In the genomic region with DNA sequence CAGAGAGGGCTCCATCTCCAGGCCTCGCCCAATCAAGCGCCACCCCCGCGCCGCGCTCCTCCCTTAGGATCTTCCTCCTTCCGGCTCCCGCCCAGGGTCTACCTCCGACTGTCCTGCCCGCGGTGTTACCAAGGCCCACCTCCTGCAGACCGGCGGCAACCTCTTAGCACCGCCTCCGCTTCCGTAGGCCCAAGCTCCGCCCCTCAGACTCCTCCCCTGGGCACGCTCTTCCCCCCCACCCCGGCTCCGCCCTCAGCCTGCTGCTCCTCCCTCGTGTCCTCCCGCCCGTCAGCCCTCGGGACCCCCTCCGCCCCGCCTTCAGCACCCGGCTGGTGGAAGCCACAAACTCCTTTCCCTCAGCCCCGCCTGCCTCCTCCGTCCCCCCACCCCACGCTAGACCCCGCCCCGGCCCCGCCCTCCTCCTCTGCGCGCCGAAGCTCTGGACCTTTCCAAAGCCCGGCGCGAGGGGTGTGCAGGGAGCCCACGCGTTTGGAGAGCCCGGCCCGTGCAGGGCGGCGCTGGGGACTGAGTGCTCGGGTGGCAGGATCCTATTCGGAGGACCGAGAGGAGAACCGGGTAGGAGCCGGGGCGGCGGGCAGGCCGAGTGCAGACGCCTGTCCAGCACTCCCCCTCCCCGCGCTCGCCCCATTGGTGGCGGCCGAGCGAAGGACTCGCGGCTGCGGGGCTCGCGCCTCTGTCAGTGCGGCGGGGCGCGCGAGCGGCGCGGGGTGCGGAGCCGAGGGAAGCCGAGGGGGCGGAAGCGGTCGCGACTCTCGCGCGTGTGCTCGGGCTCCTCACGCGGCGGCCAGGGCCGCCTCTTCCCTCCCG, we compare ENCODE assay signal across 8 mouse cellular contexts. TPM values are rescaled to one million over a fixed set of nuclear protein-coding genes. Genes with fewer than 3 reads are reported as not detected.
DNase-seq lines count a peak whose midpoint lies in the region; ATAC-seq and TF ChIP-seq lines count a peak whose summit lies in the region.

TSS of gene Raly (plus strand) at position 441 of the 828 bp plus-strand sequence.
TSS of gene a (plus strand) at position 747 of the 828 bp plus-strand sequence.

- in situ Hi-C loops in CH12.LX (cut with MboI; ENCODE audit: low pct_ligation_motif_present, low pct_unique_long_range_greater_than_20kb, low sequenced_read_pairs) = loop anchor here (5.0 kb wide), 1 partner anchor 61 kb away; no protein-coding TSS in a partner anchor

- WGBS in forebrain, embryonic 11.5 days = under 1% methylated on average over 76 of the region's 89 CpGs
- under 1% methylated on average over 88 of the region's 89 CpGs for WGBS in heart, embryonic 16.5 days
- WGBS in liver, embryonic 15.5 days (ENCODE audit: insufficient replicate concordance) = under 1% methylated on average over 86 of the region's 89 CpGs
- WGBS in neural tube, embryonic 12.5 days = under 1% methylated on average over 82 of the region's 89 CpGs

- no peak for TF ChIP-seq CTCF in CH12.LX (conservative IDR thresholded peaks at IDR 0.05 in 1 of 2, IDR thresholded peaks at IDR 0.05 in 1 of 2; ENCODE audit: low read depth in 2 of 2, low read length in 2 of 2)

- no peaks in the 10 kb centered on the region for H3K27me3 ChIP-seq in CH12.LX (replicated peaks)
- no peaks in the 10 kb centered on the region for H3K27me3 ChIP-seq in forebrain, embryonic 11.5 days (ENCODE audit: control insufficient read depth, insufficient read depth, low read length)
- no peaks in the 10 kb centered on the region for H3K27me3 ChIP-seq in heart, embryonic 16.5 days (ENCODE audit: control insufficient read depth, insufficient read depth, low read length)
- H3K27me3 ChIP-seq in liver, embryonic 15.5 days = no peaks in the 10 kb centered on the region
- no peaks in the 10 kb centered on the region for H3K27me3 ChIP-seq in neural tube, embryonic 12.5 days (replicated peaks)

- peaks cover 5 to 38% of the 10 kb centered on the region in 2 experiments; a peak in 3 of 4 replicates for H3K4me1 ChIP-seq in CH12.LX (ENCODE audit: control insufficient read depth in 1 of 2, insufficient read depth in 2 of 2)
- H3K4me1 ChIP-seq in forebrain, embryonic 11.5 days (replicated peaks; ENCODE audit: control insufficient read depth, insufficient read depth, low read length) = peaks cover 6% of the 10 kb centered on the region
- peaks cover 36% of the 10 kb centered on the region for H3K4me1 ChIP-seq in heart, embryonic 16.5 days (ENCODE audit: control insufficient read depth, insufficient read depth, low read length)
- peaks cover 78% of the 10 kb centered on the region for H3K4me1 ChIP-seq in liver, embryonic 15.5 days (replicated peaks)
- peaks cover 25% of the 10 kb centered on the region for H3K4me1 ChIP-seq in neural tube, embryonic 12.5 days

- no peak for TF ChIP-seq RAD21 in CH12.LX (IDR thresholded peaks at IDR 0.05; ENCODE audit: low read depth, low read length)

- peak; percentile 97 for ATAC-seq in forebrain, embryonic 11.5 days (replicated peaks; ENCODE audit: low FRiP score)
- peak; percentile 97 for ATAC-seq in heart, embryonic 16.5 days (replicated peaks; ENCODE audit: extremely low read depth, insufficient read depth, low FRiP score)
- ATAC-seq in liver, embryonic 15.5 days (ENCODE audit: insufficient read depth) = peak; percentile 94
- peak; percentile 98 for ATAC-seq in neural tube, embryonic 12.5 days (ENCODE audit: low FRiP score, low read depth)

- peak within 1 kb of the TSS; percentile 98 for H3K4me2 ChIP-seq in CH12.LX (ENCODE audit: insufficient read depth, low read depth, poor library complexity, severe bottlenecking)
- H3K4me2 ChIP-seq in forebrain, embryonic 11.5 days (ENCODE audit: low read depth, low read length, severe bottlenecking) = peak within 1 kb of the TSS; percentile 73
- H3K4me2 ChIP-seq in heart, embryonic 16.5 days (ENCODE audit: low read depth, low read length) = peak within 1 kb of the TSS; percentile 66
- H3K4me2 ChIP-seq in liver, embryonic 15.5 days = peak within 1 kb of the TSS; percentile 80
- H3K4me2 ChIP-seq in neural tube, embryonic 12.5 days (replicated peaks) = peak within 1 kb of the TSS; percentile 88

- peaks cover 0 to 24% of the 10 kb centered on the region in 2 experiments for H3K36me3 ChIP-seq in CH12.LX (replicated peaks in 1 of 2; ENCODE audit: control insufficient read depth in 1 of 2, insufficient read depth in 1 of 2, low read length in 1 of 2)
- H3K36me3 ChIP-seq in forebrain, embryonic 11.5 days (ENCODE audit: control insufficient read depth, insufficient read depth, low read length) = no peaks in the 10 kb centered on the region
- H3K36me3 ChIP-seq in heart, embryonic 16.5 days (ENCODE audit: control insufficient read depth, insufficient read depth) = no peaks in the 10 kb centered on the region
- peaks cover 18% of the 10 kb centered on the region for H3K36me3 ChIP-seq in liver, embryonic 15.5 days (replicated peaks)
- no peaks in the 10 kb centered on the region for H3K36me3 ChIP-seq in neural tube, embryonic 12.5 days

- dilution Hi-C loops in CH12.LX (cut with MboI; ENCODE audit: extremely low pct_ligation_motif_present, extremely low pct_unique_long_range_greater_than_20kb, low sequenced_read_pairs) = no loop called here

- H3K9me3 ChIP-seq in CH12.LX (replicated peaks; ENCODE audit: low read length) = no peaks in the 10 kb centered on the region
- H3K9me3 ChIP-seq in forebrain, embryonic 11.5 days (ENCODE audit: control insufficient read depth, low read length) = no peaks in the 10 kb centered on the region
- H3K9me3 ChIP-seq in heart, embryonic 16.5 days (replicated peaks; ENCODE audit: control insufficient read depth, low read length) = no peaks in the 10 kb centered on the region
- H3K9me3 ChIP-seq in liver, embryonic 15.5 days (replicated peaks) = no peaks in the 10 kb centered on the region
- no peaks in the 10 kb centered on the region for H3K9me3 ChIP-seq in neural tube, embryonic 12.5 days

- peak within 1 kb of the TSS; percentile 95 for H3K9ac ChIP-seq in CH12.LX (ENCODE audit: insufficient read depth, low read depth)
- H3K9ac ChIP-seq in forebrain, embryonic 11.5 days (ENCODE audit: low read length) = peak within 1 kb of the TSS; percentile 85
- H3K9ac ChIP-seq in heart, embryonic 16.5 days (ENCODE audit: low read length) = peak within 1 kb of the TSS; percentile 99
- H3K9ac ChIP-seq in liver, embryonic 15.5 days = peak within 1 kb of the TSS; percentile 98
- H3K9ac ChIP-seq in neural tube, embryonic 12.5 days = peak within 1 kb of the TSS; percentile 95

- peak; percentile 98 for TF ChIP-seq POLR2A in CH12.LX (IDR thresholded peaks at IDR 0.05; ENCODE audit: low read depth, low read length)

- peak within 1 kb of the TSS; percentile 49; the same call in 1 of the 2 replicates for H3K27ac ChIP-seq in CH12.LX (ENCODE audit: insufficient read depth, low read depth)
- H3K27ac ChIP-seq in forebrain, embryonic 11.5 days (ENCODE audit: low read depth, low read length) = peak within 1 kb of the TSS; percentile 96
- H3K27ac ChIP-seq in heart, embryonic 16.5 days (ENCODE audit: low read length) = peak within 1 kb of the TSS; percentile 99
- H3K27ac ChIP-seq in liver, embryonic 15.5 days (replicated peaks) = peak within 1 kb of the TSS; percentile 97
- H3K27ac ChIP-seq in neural tube, embryonic 12.5 days = peak within 1 kb of the TSS; percentile 82

- H3K4me3 ChIP-seq in CH12.LX (replicated peaks in 1 of 3; ENCODE audit: low read depth in 2 of 3, low read length in 2 of 3, poor library complexity in 1 of 3) = peak within 1 kb of the TSS; percentile 87 to 98 (median 88)
- peak within 1 kb of the TSS; percentile 97 for H3K4me3 ChIP-seq in forebrain, embryonic 11.5 days (ENCODE audit: low read depth, low read length)
- H3K4me3 ChIP-seq in heart, embryonic 16.5 days (ENCODE audit: low read length) = peak within 1 kb of the TSS; percentile 99
- peak within 1 kb of the TSS; percentile 98 for H3K4me3 ChIP-seq in liver, embryonic 15.5 days (replicated peaks)
- H3K4me3 ChIP-seq in neural tube, embryonic 12.5 days = peak within 1 kb of the TSS; percentile 94

- peak; percentile 97 for DNase-seq in CH12.LX (ENCODE audit: extremely low read depth)
- peak; percentile 94 for DNase-seq in c-Kit-positive CD71-positive TER-119-negative erythroid progenitor cells, embryonic 14.5 days (ENCODE audit: low read depth)
- DNase-seq in forebrain, embryonic 11.5 days (ENCODE audit: low spot score) = peak; percentile 100
- DNase-seq in kidney, postnatal 36 days = peak; percentile 98
- DNase-seq in telencephalon, adult 2 months (ENCODE audit: low read depth, low spot score) = peak; percentile 98

- H3K79me2 ChIP-seq in CH12.LX (replicated peaks; ENCODE audit: control insufficient read depth, extremely low read depth, insufficient read depth, poor library complexity, severe bottlenecking) = peaks cover 45% of the 10 kb centered on the region

- TF ChIP-seq EP300 in CH12.LX (IDR thresholded peaks at IDR 0.05; ENCODE audit: low read length) = no peak

TF ChIP-seq in CH12.LX, 34 proteins besides CTCF, POLR2A, EP300 and RAD21 (continues in another document):
- TF ChIP-seq MAFK (IDR thresholded peaks at IDR 0.05; ENCODE audit: insufficient replicate concordance, low read length) (no peak), BHLHE40 (IDR thresholded peaks at IDR 0.05; ENCODE audit: low read depth, low read length) (peak; percentile 59), KAT2A (IDR thresholded peaks at IDR 0.05; ENCODE audit: insufficient replicate concordance, low read length) (0 out of 2 replicates have a peak, but pooled peaks have one; percentile 52), USF1 (IDR thresholded peaks at IDR 0.05; ENCODE audit: low read depth, low read length) (no peak), MXI1 (IDR thresholded peaks at IDR 0.05; ENCODE audit: low read depth, low read length) (peak; percentile 72)

RNA-seq across cellular contexts. Expression of gene Raly, which starts in this region (rescaled TPM):
- total RNA-seq in CH12.LX (2012; rRNA removed) (214 and 228 TPM in 2 replicates), CH12.LX (2014; rRNA removed) (334 and 341 TPM in 2 replicates)
- polyA plus RNA-seq in CH12.LX (2012; ENCODE audit: insufficient read length, low read depth) = 277 and 285 TPM in 2 replicates
- polyA plus RNA-seq in forebrain, embryonic 11.5 days (2014; fragmentation: Nextera tagmentation; extraction: Ambion mirVana) = 92.4 and 102 TPM in 2 replicates
- polyA plus RNA-seq in heart, embryonic 16.5 days (2015; fragmentation: Nextera tagmentation; extraction: Ambion mirVana) = 29.0 and 36.6 TPM in 2 replicates
- 23.6 and 24.9 TPM in 2 replicates for polyA plus RNA-seq in liver, embryonic 15.5 days (2015; fragmentation: Nextera tagmentation; extraction: Ambion mirVana)
- polyA plus RNA-seq in neural tube, embryonic 12.5 days (2016; fragmentation: Nextera tagmentation; extraction: Ambion mirVana) = 36.7 and 49.2 TPM in 2 replicates

RNA-seq across cellular contexts. Expression of gene a, which starts in this region (rescaled TPM):
- total RNA-seq in CH12.LX (2012; rRNA removed) (10.9 and 11.8 TPM in 2 replicates), CH12.LX (2014; rRNA removed) (23.8 and 25.4 TPM in 2 replicates)
- polyA plus RNA-seq in CH12.LX (2012; ENCODE audit: insufficient read length, low read depth) = 7.2 and 7.8 TPM in 2 replicates
- 0.69 and 1.0 TPM in 2 replicates for polyA plus RNA-seq in forebrain, embryonic 11.5 days (2014; fragmentation: Nextera tagmentation; extraction: Ambion mirVana)
- polyA plus RNA-seq in heart, embryonic 16.5 days (2015; fragmentation: Nextera tagmentation; extraction: Ambion mirVana) = 0.65 and 0.93 TPM in 2 replicates
- 0.32 TPM in 1 of 2 replicates, not detected in the other for polyA plus RNA-seq in liver, embryonic 15.5 days (2015; fragmentation: Nextera tagmentation; extraction: Ambion mirVana)
- polyA plus RNA-seq in neural tube, embryonic 12.5 days (2016; fragmentation: Nextera tagmentation; extraction: Ambion mirVana) = 0.89 TPM in 1 of 2 replicates, not detected in the other

Comparison
In these comparisons a context has a peak if more than half of its experiments do, and no peak if none do; other contexts are left out.
1. Peak in every context shown above with its lines: DNase-seq, ATAC-seq, H3K4me3 ChIP-seq and H3K27ac ChIP-seq.
2. H3K27ac ChIP-seq: peak in every context shown above with its lines; median percentile 99 in heart, embryonic 16.5 days; 97 in liver, embryonic 15.5 days; 96 in forebrain, embryonic 11.5 days; 82 in neural tube, embryonic 12.5 days; 49 in CH12.LX.